Mouse (Mus musculus) neural tube, embryonic 13.5 days (tissue): ENCODE measurements around the gene Cab39. TPM values are rescaled to one million over a fixed set of nuclear protein-coding genes. Genes with fewer than 3 reads are reported as not detected.

Experiments used
- ATAC-seq: fragments of 200-750 bp; cut with Nextera tagmentation; 2 replicates; pipeline ENCODE4 v1.8.0; 2017; ENCODE audit warnings: low read depth, mild to moderate bottlenecking, moderate TSS enrichment, moderate library complexity
- H3K27ac ChIP-seq: fragments of 300-500 bp; sonication (generic); replicated peaks from 2 replicates; pipeline ENCODE4 v1.5.1; 2015; ENCODE audit warnings: moderate library complexity, mild to moderate bottlenecking, inconsistent platforms
- H3K27me3 ChIP-seq: fragments of 300-500 bp; sonication (generic); 2 replicates; pipeline ENCODE4 v1.6.1; 2015; ENCODE audit warnings: mild to moderate bottlenecking, inconsistent platforms
- H3K36me3 ChIP-seq: fragments of 300-500 bp; sonication (generic); 2 replicates; pipeline ENCODE4 v1.6.1; 2015; ENCODE audit warnings: mild to moderate bottlenecking, inconsistent platforms
- H3K4me1 ChIP-seq: fragments of 300-500 bp; sonication (generic); replicated peaks from 2 replicates; pipeline ENCODE4 v1.6.1; 2015; ENCODE audit warnings: inconsistent platforms
- H3K4me2 ChIP-seq: fragments of 300-500 bp; sonication (generic); 2 replicates; pipeline ENCODE4 v1.6.1; 2015; ENCODE audit warnings: inconsistent platforms, mild to moderate bottlenecking, moderate library complexity
- H3K4me3 ChIP-seq: fragments of 300-500 bp; sonication (generic); 2 replicates; pipeline ENCODE4 v1.5.1; 2015; ENCODE audit warnings: mild to moderate bottlenecking, inconsistent platforms
- H3K9ac ChIP-seq: fragments of 300-500 bp; sonication (generic); 2 replicates; pipeline ENCODE4 v1.6.1; 2015; ENCODE audit warnings: moderate library complexity, mild to moderate bottlenecking, inconsistent platforms
- H3K9me3 ChIP-seq: fragments of 300-500 bp; sonication (generic); 2 replicates; pipeline ENCODE4 v1.6.1; 2016; ENCODE audit warnings: inconsistent platforms
- WGBS: fragments of 180-500 bp; shearing (Covaris S2); methylation state at CpG from one replicate; pipeline ENCODE4 v1.1.7; 2015; 5-methylcytosine and 5-hydroxymethylcytosine counted together
- polyA plus RNA-seq: library from polyadenylated mRNA; unstranded; fragments of >200 nt; fragmentation: Nextera tagmentation; extraction: Ambion mirVana; gene quantifications from 2 replicates; pipeline ENCODE4 v1.2.1, GENCODE M21; 2015

The Cab39 gene
- polyA plus RNA-seq, 1 experiment from 2014 or later = 56.4 TPM

DNA sequence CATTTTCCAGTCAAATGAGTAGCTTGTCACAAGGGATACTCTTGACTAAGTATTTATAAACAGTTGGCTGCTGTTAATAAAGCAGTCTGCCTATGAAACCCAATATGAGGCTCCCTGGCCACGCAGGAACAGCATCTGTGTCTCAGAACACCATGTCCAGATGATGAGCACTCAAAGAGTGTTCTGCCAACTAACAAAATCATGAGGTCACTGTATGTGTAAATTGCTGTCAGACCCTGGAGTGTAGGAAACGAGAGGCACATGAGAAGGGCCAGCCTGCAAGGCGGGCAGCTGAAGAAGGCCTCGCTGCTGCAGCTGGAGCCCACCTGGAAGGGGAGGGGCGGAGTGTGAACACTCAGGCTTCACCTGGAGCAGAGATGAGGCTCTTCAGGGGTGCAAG, 33.9 kb downstream of the Cab39 start:
- H3K27ac ChIP-seq = no peak overlapping the region
- H3K4me2 ChIP-seq = no peak overlapping the region
- WGBS = 90% methylated on average over 5 of the region's 5 CpGs
- no peak for ATAC-seq
- no peaks in the 10 kb centered on the region for H3K4me1 ChIP-seq
- H3K27me3 ChIP-seq = no peaks in the 10 kb centered on the region
- H3K36me3 ChIP-seq = peaks cover 26% of the 10 kb centered on the region
- no peak overlapping the region for H3K9ac ChIP-seq
- H3K9me3 ChIP-seq = no peaks in the 10 kb centered on the region
- no peak overlapping the region for H3K4me3 ChIP-seq

DNA sequence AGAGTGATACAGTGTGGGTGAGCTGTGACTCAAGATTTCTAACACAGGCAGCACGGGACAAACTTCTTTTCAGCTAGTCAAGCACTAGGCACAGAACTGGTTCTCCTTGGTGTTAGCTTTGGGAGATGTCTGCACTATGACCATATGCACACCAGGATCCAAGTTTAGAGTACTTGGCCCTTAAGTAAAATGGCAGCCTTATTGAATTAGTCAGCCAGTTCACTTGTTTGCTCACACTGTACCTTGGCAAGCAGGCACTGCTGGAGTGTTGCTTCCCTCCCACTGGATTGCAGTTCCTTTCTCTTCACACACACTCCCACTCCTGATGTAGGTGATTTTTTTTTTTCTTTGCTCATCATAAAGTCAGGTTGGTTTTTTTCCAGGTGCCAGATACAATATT, 35.8 kb downstream of the Cab39 start:
- Histone ChIP-seq H3K9me3 (no peaks in the 10 kb centered on the region), H3K27me3 (no peaks in the 10 kb centered on the region), H3K4me1 (no peaks in the 10 kb centered on the region), H3K4me2 (no peak overlapping the region), H3K9ac (no peak overlapping the region), H3K27ac (no peak overlapping the region), H3K4me3 (no peak overlapping the region), H3K36me3 (peaks cover 13% of the 10 kb centered on the region)
- ATAC-seq = no peak
- WGBS = 88% methylated on average over 1 of the region's 1 CpGs

DNA sequence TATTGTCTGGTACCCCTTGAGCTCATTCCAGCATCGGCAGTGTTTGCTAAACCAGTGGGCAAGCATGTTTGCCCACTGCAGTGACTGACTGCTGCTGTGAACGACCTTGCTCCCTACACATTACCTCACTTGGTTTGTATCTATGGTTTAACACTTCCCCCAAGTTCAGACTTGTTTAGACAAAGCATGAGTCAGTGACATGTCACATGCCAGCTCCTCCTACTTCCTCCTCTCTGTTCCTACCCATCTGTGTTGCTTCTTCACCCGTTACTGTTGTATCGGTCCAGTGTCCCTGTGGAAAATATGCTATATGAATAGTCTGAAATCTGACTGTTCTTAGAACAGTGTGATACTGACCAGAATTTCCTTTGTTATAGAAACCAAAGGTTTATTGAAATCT, 44.8 kb downstream of the Cab39 start:
- peaks cover 32% of the 10 kb centered on the region for H3K36me3 ChIP-seq
- no peak; the same call in 1 of the 2 replicates for ATAC-seq
- no peak overlapping the region for H3K4me3 ChIP-seq
- H3K27me3 ChIP-seq = no peaks in the 10 kb centered on the region
- no peak overlapping the region for H3K27ac ChIP-seq
- no peak overlapping the region for H3K4me2 ChIP-seq
- no peak overlapping the region for H3K9ac ChIP-seq
- WGBS = 81% methylated on average over 4 of the region's 4 CpGs
- no peaks in the 10 kb centered on the region for H3K4me1 ChIP-seq
- H3K9me3 ChIP-seq = no peaks in the 10 kb centered on the region

- Histone ChIP-seq H3K27ac (no peak overlapping the region), H3K27me3 (no peaks in the 10 kb centered on the region), H3K4me2 (no peak overlapping the region), H3K4me3 (no peak overlapping the region), H3K9me3 (no peaks in the 10 kb centered on the region), H3K9ac (no peak overlapping the region), H3K4me1 (no peaks in the 10 kb centered on the region), H3K36me3 (peaks cover 44% of the 10 kb centered on the region)
- 96% methylated on average over 3 of the region's 3 CpGs for WGBS
- ATAC-seq = no peak
These were observed 46.1 kb downstream of the Cab39 start for GRCm38 (mm10) chr1:85839356-85839755.

DNA sequence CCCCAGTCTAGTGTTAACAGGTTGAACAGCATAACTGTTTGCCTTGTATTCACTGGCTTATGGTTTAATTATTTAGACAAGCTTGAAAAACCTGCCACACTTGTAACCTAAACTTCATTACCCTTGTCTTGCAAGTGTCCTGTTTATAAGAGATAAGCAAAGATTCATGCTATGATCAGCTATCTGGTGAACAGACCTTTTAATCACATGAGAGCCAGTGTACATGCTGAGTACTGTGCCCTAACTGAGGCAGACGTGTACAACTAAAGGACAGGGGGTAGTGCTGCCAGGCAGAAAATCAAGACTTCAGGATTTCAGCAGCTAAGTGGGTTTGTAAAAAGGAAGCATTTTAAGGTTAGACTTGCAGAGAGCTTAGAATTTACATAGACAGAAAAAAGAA, 46.5 kb downstream of the Cab39 start:
- no peak overlapping the region for H3K9ac ChIP-seq
- H3K27ac ChIP-seq = no peak overlapping the region
- ATAC-seq = no peak
- H3K27me3 ChIP-seq = no peaks in the 10 kb centered on the region
- 91% methylated on average over 1 of the region's 1 CpGs for WGBS
- no peaks in the 10 kb centered on the region for H3K9me3 ChIP-seq
- H3K4me3 ChIP-seq = no peak overlapping the region
- H3K4me2 ChIP-seq = no peak overlapping the region
- H3K36me3 ChIP-seq = peaks cover 44% of the 10 kb centered on the region
- H3K4me1 ChIP-seq = no peaks in the 10 kb centered on the region

DNA sequence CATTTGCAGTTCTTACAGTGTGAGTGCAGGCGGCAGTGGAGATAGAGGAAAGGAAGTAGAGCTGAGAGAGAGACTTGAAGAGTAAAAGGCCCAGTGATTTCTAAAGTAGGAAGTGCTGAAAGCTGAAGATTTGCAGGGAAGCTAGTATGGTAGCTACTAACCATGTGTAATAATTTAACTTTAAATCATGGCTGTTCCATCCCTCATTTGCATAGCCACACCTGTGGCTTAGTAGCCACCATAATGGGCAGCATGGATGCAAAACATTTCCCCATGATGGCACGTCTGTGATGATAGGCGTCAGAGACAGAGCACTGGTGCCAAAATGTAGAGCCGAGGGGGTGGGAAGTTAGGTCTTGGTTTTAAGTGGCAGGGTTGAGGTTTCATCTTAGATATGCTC, 47.2 kb downstream of the Cab39 start:
- H3K27ac ChIP-seq = no peak overlapping the region
- WGBS = 92% methylated on average over 4 of the region's 4 CpGs
- no peaks in the 10 kb centered on the region for H3K4me1 ChIP-seq
- no peaks in the 10 kb centered on the region for H3K27me3 ChIP-seq
- peaks cover 46% of the 10 kb centered on the region for H3K36me3 ChIP-seq
- no peak overlapping the region for H3K4me2 ChIP-seq
- H3K9me3 ChIP-seq = no peaks in the 10 kb centered on the region
- no peak overlapping the region for H3K9ac ChIP-seq
- ATAC-seq = no peak
- no peak overlapping the region for H3K4me3 ChIP-seq

GRCm38 (mm10) chr1:85842251-85842650, 49.0 kb downstream of the Cab39 start:
- Histone ChIP-seq H3K9ac (no peak overlapping the region), H3K27me3 (no peaks in the 10 kb centered on the region), H3K36me3 (peaks cover 53% of the 10 kb centered on the region), H3K4me2 (no peak overlapping the region), H3K4me1 (no peaks in the 10 kb centered on the region), H3K9me3 (no peaks in the 10 kb centered on the region), H3K4me3 (no peak overlapping the region), H3K27ac (no peak overlapping the region)
- no peak for ATAC-seq

DNA sequence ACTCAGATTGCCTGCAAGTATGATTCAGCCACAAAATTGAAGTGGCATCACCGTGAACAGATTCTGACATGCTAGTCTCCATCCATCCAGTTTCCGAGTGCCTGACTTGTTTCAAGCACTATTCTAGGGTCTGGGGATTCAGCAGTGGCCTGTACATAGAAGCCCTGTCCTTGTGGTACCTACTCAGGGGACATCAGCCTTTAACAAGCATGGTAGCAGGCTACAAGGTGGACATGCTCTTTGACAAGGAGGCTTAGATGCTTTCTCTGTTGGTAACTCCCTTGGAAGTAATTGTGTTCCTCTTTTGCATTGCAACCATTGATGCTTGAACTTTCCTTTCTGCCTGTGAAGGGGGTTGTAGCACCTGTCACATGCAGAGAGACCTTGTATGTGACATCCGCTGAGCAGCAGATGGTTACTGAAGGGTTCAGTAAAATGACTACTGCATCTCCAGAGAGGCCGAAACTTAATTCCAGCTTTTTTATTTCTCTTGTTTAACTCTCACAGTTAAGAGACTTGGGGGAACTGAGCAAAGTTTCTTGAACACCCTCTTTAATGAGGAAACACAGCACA, 50.1 kb downstream of the Cab39 start:
- Histone ChIP-seq H3K4me2 (no peak overlapping the region), H3K9me3 (no peaks in the 10 kb centered on the region), H3K9ac (no peak overlapping the region), H3K4me1 (no peaks in the 10 kb centered on the region), H3K4me3 (no peak overlapping the region), H3K27ac (no peak overlapping the region), H3K36me3 (peaks cover 53% of the 10 kb centered on the region), H3K27me3 (no peaks in the 10 kb centered on the region)
- no peak for ATAC-seq
- WGBS = 95% methylated on average over 4 of the region's 4 CpGs

DNA sequence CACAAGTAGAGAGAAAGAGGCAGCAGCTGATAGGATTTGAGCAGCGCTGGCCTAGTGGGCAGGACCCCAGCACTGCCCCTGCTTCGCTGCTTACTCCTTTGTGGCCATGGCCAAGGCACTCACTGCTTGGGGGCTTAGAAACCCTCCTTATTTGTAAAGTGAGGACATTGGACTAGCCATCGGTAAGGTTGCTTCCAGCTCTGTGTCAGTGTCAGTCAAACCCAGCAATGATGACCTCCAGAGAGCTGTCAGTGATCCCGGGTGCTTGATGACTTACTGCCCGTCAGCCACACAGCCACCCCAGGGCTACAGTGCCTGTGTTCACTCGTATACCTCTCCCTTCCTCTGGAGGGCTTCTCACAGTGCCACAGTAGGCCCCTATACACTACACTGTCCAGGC, 51.7 kb downstream of the Cab39 start:
- WGBS = 90% methylated on average over 6 of the region's 6 CpGs
- Histone ChIP-seq H3K4me3 (no peak overlapping the region), H3K27ac (no peak overlapping the region), H3K9me3 (no peaks in the 10 kb centered on the region), H3K4me1 (no peaks in the 10 kb centered on the region), H3K9ac (no peak overlapping the region), H3K27me3 (no peaks in the 10 kb centered on the region), H3K36me3 (peaks cover 57% of the 10 kb centered on the region), H3K4me2 (no peak overlapping the region)
- ATAC-seq = no peak

DNA sequence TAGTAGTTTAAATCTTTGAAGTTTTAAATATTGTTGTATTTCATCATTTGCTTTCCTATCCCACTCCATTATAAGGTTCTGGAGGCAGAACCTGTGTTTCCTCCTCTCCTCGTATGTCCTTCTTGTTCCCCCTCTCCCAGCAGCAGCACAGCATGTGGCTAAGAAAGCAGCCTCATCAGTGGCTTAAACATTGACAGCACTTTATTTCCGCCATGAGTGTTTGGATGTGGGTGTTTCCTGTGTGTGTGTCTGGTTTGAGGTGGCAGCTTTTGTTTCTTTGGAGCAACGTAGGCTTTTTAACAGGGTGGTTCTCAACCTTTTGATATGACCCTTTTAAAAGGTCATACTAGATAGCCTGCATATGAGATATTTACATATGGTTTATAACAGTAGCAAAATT, 52.2 kb downstream of the Cab39 start:
- H3K36me3 ChIP-seq = peaks cover 62% of the 10 kb centered on the region
- H3K4me2 ChIP-seq = no peak overlapping the region
- ATAC-seq = no peak
- 69% methylated on average over 3 of the region's 3 CpGs for WGBS
- H3K9ac ChIP-seq = no peak overlapping the region
- no peaks in the 10 kb centered on the region for H3K9me3 ChIP-seq
- H3K4me1 ChIP-seq = no peaks in the 10 kb centered on the region
- H3K27me3 ChIP-seq = no peaks in the 10 kb centered on the region
- no peak overlapping the region for H3K4me3 ChIP-seq
- H3K27ac ChIP-seq = no peak overlapping the region

DNA sequence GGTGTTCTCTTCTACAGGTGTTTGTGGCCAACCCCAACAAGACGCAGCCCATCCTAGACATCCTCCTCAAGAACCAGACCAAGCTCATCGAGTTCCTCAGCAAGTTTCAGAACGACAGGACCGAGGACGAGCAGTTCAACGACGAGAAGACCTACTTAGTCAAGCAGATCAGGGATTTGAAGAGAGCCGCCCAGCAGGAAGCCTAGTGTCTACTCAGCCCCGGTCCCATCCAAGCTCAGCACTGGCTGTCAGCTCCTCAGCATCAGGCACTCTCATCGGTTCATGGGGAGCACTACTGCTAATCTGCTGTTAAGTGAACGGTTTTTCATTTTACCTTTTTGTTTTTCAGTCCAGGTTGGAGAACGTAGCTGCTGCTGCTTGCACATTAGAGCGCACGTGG, 55.8 kb downstream of the Cab39 start:
- Histone ChIP-seq H3K9me3 (no peaks in the 10 kb centered on the region), H3K9ac (no peak overlapping the region), H3K36me3 (peaks cover 69% of the 10 kb centered on the region), H3K4me1 (no peaks in the 10 kb centered on the region), H3K4me3 (no peak overlapping the region), H3K27ac (no peak overlapping the region), H3K4me2 (no peak overlapping the region), H3K27me3 (no peaks in the 10 kb centered on the region)
- WGBS = 92% methylated on average over 14 of the region's 14 CpGs
- ATAC-seq = no peak

- H3K4me1 ChIP-seq = no peaks in the 10 kb centered on the region
- H3K9ac ChIP-seq = no peak overlapping the region
- no peaks in the 10 kb centered on the region for H3K27me3 ChIP-seq
- peaks cover 59% of the 10 kb centered on the region for H3K36me3 ChIP-seq
- H3K4me2 ChIP-seq = no peak overlapping the region
- ATAC-seq = no peak
- no peak overlapping the region for H3K4me3 ChIP-seq
- no peaks in the 10 kb centered on the region for H3K9me3 ChIP-seq
- WGBS = 93% methylated on average over 5 of the region's 5 CpGs
- H3K27ac ChIP-seq = no peak overlapping the region
These were observed 57.6 kb downstream of the Cab39 start for GRCm38 (mm10) chr1:85850851-85851250.

DNA sequence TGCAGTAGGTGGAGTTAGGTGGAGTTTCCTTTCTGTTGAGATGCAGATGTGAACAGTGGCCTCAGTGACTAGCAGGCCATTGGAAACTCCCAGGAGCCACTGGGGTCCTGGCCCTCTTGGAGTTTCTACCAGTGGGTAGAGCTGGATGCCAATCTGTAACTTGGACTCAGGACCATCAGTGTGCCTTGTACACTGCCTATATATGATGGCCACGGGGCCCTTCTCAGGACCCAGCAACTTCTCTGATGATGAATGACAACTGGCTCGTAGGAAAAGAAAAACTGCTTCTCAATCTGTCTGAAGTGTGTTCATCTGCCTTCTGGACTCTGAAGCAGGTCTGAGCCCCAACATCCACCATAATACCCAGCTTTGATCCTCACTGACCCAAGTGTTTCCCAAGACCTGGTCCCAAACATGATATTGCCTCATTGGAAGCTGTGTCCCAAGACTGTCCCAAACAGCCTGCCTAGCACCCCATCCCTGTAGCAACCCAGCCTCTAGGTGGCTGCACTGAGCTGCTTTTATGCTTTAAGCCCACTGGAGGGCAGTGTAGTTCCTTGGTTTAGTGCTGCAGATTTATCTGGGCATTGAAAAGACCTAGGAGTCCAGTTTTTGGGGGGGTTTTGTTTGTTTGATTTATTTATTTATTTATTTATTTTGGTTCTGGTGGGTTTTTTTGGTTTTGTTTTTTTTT, 59.9 kb downstream of the Cab39 start:
- Histone ChIP-seq H3K4me3 (no peak overlapping the region), H3K27ac (no peak overlapping the region), H3K9ac (no peak overlapping the region), H3K4me2 (no peak overlapping the region), H3K36me3 (peaks cover 42% of the 10 kb centered on the region), H3K4me1 (no peaks in the 10 kb centered on the region), H3K9me3 (no peaks in the 10 kb centered on the region), H3K27me3 (no peaks in the 10 kb centered on the region)
- peak; percentile 70 for ATAC-seq
- 83% methylated on average over 2 of the region's 2 CpGs for WGBS
